ENCODE assay signal across 10 mouse cellular contexts in the genomic region with DNA sequence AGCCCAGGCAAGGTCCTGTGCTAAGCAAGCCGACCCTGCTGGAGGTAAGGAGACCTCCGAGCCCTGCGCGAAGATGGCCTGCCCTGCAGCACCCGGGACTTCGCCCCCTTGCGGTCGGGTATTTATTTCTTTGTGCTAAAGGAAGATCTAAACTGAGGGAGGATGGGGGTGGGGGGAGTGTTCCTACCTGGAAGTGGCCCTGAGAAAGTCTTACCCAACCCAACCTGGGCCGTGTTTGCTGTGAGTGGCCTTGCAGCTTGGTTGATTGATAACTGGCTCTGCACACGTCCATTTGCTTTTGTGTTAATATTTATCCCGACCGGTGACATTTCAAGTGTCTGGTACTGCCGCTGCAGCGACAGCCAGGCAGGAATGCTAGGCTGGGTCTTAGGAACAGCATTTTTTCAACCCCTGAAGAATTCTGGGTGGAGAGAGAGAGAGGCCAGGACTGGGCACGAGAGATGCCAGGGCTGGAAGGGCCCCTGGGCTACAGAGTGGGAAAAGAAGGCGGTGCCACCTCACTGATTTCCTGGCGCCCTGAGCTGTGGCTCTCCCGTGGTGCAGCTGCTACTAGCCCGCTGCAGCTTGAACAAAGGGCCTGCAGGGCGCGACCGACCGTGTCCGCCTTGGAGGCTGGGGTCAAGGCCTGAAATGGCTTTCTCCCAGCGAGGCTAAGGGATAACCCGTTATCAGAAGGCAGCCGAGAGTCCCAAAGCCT. TPM values are rescaled to one million over a fixed set of nuclear protein-coding genes. Genes with fewer than 3 reads are reported as not detected.
A peak's percentile ranks its signal among the peaks of the same experiment; 100 is the strongest.
DNase-seq lines count a peak whose midpoint lies in the region; ATAC-seq lines count a peak whose summit lies in the region.
"Had no signal": no experiment of that assay in that cellular context is flagged by ENCODE, and none has a peak within 500 bp of the region (broad histone marks: within the 10 kb centered on the region; RNA-seq: fewer than 3 reads in every experiment).

No protein-coding gene starts in this region.

- no peak for ATAC-seq in hindbrain, embryonic 12.5 days (ENCODE audit: low FRiP score)
- ATAC-seq in midbrain, embryonic 15.5 days (replicated peaks), result no peak
- no peak for ATAC-seq in cerebellum, adult (ENCODE audit: insufficient number of reproducible peaks, low FRiP score, low TSS enrichment)

- H3K9ac ChIP-seq in hindbrain, embryonic 12.5 days, result peak overlapping the region; percentile 55
- peak overlapping the region; percentile 32; the same call in 1 of the 2 replicates for H3K9ac ChIP-seq in midbrain, embryonic 15.5 days
- H3K9ac ChIP-seq: embryonic facial prominence, embryonic 12.5 days; limb, embryonic 15.5 days had no signal

- H3K9me3 ChIP-seq in hindbrain, embryonic 12.5 days (replicated peaks), result no peaks in the 10 kb centered on the region
- H3K9me3 ChIP-seq in midbrain, embryonic 15.5 days, result no peaks in the 10 kb centered on the region
- H3K9me3 ChIP-seq: embryonic facial prominence, embryonic 12.5 days; limb, embryonic 15.5 days had no signal

- 7% methylated on average over 27 of the region's 27 CpGs for WGBS in hindbrain, embryonic 12.5 days
- 6% methylated on average over 27 of the region's 27 CpGs for WGBS in midbrain, embryonic 15.5 days

- peaks cover 76% of the 10 kb centered on the region for H3K27me3 ChIP-seq in hindbrain, embryonic 12.5 days
- peaks cover 45% of the 10 kb centered on the region for H3K27me3 ChIP-seq in midbrain, embryonic 15.5 days (replicated peaks)

- no peaks in the 10 kb centered on the region for H3K36me3 ChIP-seq in hindbrain, embryonic 12.5 days
- no peaks in the 10 kb centered on the region for H3K36me3 ChIP-seq in midbrain, embryonic 15.5 days (replicated peaks)
- H3K36me3 ChIP-seq: embryonic facial prominence, embryonic 12.5 days; limb, embryonic 15.5 days had no signal

- peak overlapping the region; percentile 76 for H3K4me2 ChIP-seq in hindbrain, embryonic 12.5 days (replicated peaks)
- H3K4me2 ChIP-seq in midbrain, embryonic 15.5 days, result peak overlapping the region; percentile 95
- H3K4me2 ChIP-seq: embryonic facial prominence, embryonic 12.5 days; limb, embryonic 15.5 days had no signal

- DNase-seq in embryo, embryonic 9.5 days (ENCODE audit: extremely low spot score), result peak; percentile 29
- peak; percentile 27 to 50 for DNase-seq in kidney, postnatal 25 days
- no peak for DNase-seq in frontal cortex, adult 2 months (ENCODE audit: extremely low spot score in 1 of 2, low spot score in 1 of 2)
- no peak for DNase-seq in cerebellum, postnatal 14 days

- peak overlapping the region; percentile 82 for H3K27ac ChIP-seq in hindbrain, embryonic 12.5 days
- H3K27ac ChIP-seq in midbrain, embryonic 15.5 days, result peak overlapping the region; percentile 53
- H3K27ac ChIP-seq: embryonic facial prominence, embryonic 12.5 days; limb, embryonic 15.5 days had no signal

- H3K4me3 ChIP-seq in hindbrain, embryonic 12.5 days, result peak overlapping the region; percentile 50
- peak overlapping the region; percentile 49 for H3K4me3 ChIP-seq in midbrain, embryonic 15.5 days
- H3K4me3 ChIP-seq: embryonic facial prominence, embryonic 12.5 days; limb, embryonic 15.5 days had no signal

- peaks cover 35% of the 10 kb centered on the region for H3K4me1 ChIP-seq in hindbrain, embryonic 12.5 days
- peaks cover 44% of the 10 kb centered on the region for H3K4me1 ChIP-seq in midbrain, embryonic 15.5 days

RNA-seq across cellular contexts. Expression of a gene that starts 5.0 kb away (rescaled TPM):
- 9.3 and 11.7 TPM in 2 replicates for polyA plus RNA-seq in hindbrain, embryonic 12.5 days (2016; fragmentation: Nextera tagmentation; extraction: Ambion mirVana)
- 7.0 and 8.2 TPM in 2 replicates for polyA plus RNA-seq in midbrain, embryonic 15.5 days (2015; fragmentation: Nextera tagmentation; extraction: Ambion mirVana)
- polyA plus RNA-seq in frontal cortex, adult 2 months (2012; rRNA removed), result 0.02 TPM in 1 of 2 replicates, not detected in the other
- polyA plus RNA-seq: heart, embryonic 16.5 days had no signal

Comparison
In these comparisons a context has a peak if more than half of its experiments do, and no peak if none do; other contexts are left out.
1. DNase-seq: peak in embryo, embryonic 9.5 days (single experiment) and kidney, postnatal 25 days (2 of 2); none in frontal cortex, adult 2 months (0 of 2) and cerebellum, postnatal 14 days (0 of 2).